Mouse (Mus musculus) liver, postnatal 0 days (tissue): ENCODE measurements at regions not wholly inside any gene's neighbourhood (a gene's known extent, or its start where the extent isn't known, plus 50 kb on each side); places are given as distances from the start of the nearest gene placed in this dataset.

Experiments used
- ATAC-seq: fragments of 200-750 bp; cut with Nextera tagmentation; 2 replicates; pipeline ENCODE4 v1.8.0; 2017; ENCODE audit warnings: mild to moderate bottlenecking, moderate library complexity
- DNase-seq: peaks from one replicate; pipeline ENCODE4 v3.0.0-alpha.2; 2016
- H3K27ac ChIP-seq: fragments of 300-500 bp; sonication (generic); 2 replicates; pipeline ENCODE4 v1.5.1; 2014; ENCODE audit warnings: antibody characterized with exemption, moderate library complexity, mild to moderate bottlenecking, low read depth
- H3K27me3 ChIP-seq: fragments of 300-500 bp; sonication (generic); 2 replicates; pipeline ENCODE4 v1.6.1; 2014; ENCODE audit warnings: low read length, control low read depth, mixed read lengths; ENCODE audit not compliant: insufficient read depth
- H3K36me3 ChIP-seq: fragments of 300-500 bp; sonication (generic); replicated peaks from 2 replicates; pipeline ENCODE4 v1.6.1; 2014; ENCODE audit warnings: mild to moderate bottlenecking, control low read depth, low read length, moderate library complexity, mixed read lengths; ENCODE audit not compliant: insufficient read depth
- H3K4me1 ChIP-seq: fragments of 300-500 bp; sonication (generic); 2 replicates; pipeline ENCODE4 v1.6.1; 2014; ENCODE audit warnings: antibody characterized with exemption, mild to moderate bottlenecking, control low read depth; ENCODE audit not compliant: insufficient read depth
- H3K4me2 ChIP-seq: fragments of 300-500 bp; sonication (generic); 2 replicates; pipeline ENCODE4 v1.6.1; 2014; ENCODE audit warnings: low read depth, mild to moderate bottlenecking, low read length, moderate library complexity, mixed read lengths
- H3K4me3 ChIP-seq: fragments of 300-500 bp; sonication (generic); 2 replicates; pipeline ENCODE4 v1.5.1; 2014; ENCODE audit warnings: low read depth, low read length
- H3K9ac ChIP-seq: fragments of 300-500 bp; sonication (generic); replicated peaks from 2 replicates; pipeline ENCODE4 v1.6.1; 2014; ENCODE audit warnings: mild to moderate bottlenecking, moderate library complexity
- H3K9me3 ChIP-seq: fragments of 300-500 bp; sonication (generic); 2 replicates; pipeline ENCODE4 v1.6.1; 2016; ENCODE audit warnings: mild to moderate bottlenecking, control low read depth, low read length, mixed read lengths
- CTCF ChIP-seq: sonication (generic); IDR thresholded peaks from 2 replicates; pipeline ENCODE4 v1.5.1; 2016; ENCODE audit warnings: antibody characterized with exemption, low read depth
- EP300 ChIP-seq: IDR thresholded peaks from 2 replicates; pipeline ENCODE4 v1.6.1; 2016; ENCODE audit warnings: antibody characterized with exemption, low read depth, mild to moderate bottlenecking
- WGBS: fragments of 180-500 bp; shearing (Covaris S2); extraction: QIAGEN DNeasy Blood & Tissue Kit; methylation state at CpG from one replicate; pipeline ENCODE4 v1.1.7; 2014; ENCODE audit not compliant: insufficient replicate concordance; 5-methylcytosine and 5-hydroxymethylcytosine counted together

- H3K4me1 ChIP-seq, result no peaks in the 10 kb centered on the region
- no peaks in the 10 kb centered on the region for H3K36me3 ChIP-seq
- ATAC-seq (no peak), DNase-seq (no peak)
- H3K27ac ChIP-seq, result no peak overlapping the region
- H3K27me3 ChIP-seq, result no peaks in the 10 kb centered on the region
- no peak overlapping the region for H3K4me3 ChIP-seq
- H3K9ac ChIP-seq, result no peak overlapping the region
- WGBS, result 76% methylated on average over 12 of the region's 12 CpGs
- no peak for TF ChIP-seq EP300
- no peak for TF ChIP-seq CTCF
- no peaks in the 10 kb centered on the region for H3K9me3 ChIP-seq
- no peak overlapping the region for H3K4me2 ChIP-seq
Measured at GRCm38 (mm10) chr11:114336839-114337484, 270.1 kb upstream of the Sdk2 start.

DNA sequence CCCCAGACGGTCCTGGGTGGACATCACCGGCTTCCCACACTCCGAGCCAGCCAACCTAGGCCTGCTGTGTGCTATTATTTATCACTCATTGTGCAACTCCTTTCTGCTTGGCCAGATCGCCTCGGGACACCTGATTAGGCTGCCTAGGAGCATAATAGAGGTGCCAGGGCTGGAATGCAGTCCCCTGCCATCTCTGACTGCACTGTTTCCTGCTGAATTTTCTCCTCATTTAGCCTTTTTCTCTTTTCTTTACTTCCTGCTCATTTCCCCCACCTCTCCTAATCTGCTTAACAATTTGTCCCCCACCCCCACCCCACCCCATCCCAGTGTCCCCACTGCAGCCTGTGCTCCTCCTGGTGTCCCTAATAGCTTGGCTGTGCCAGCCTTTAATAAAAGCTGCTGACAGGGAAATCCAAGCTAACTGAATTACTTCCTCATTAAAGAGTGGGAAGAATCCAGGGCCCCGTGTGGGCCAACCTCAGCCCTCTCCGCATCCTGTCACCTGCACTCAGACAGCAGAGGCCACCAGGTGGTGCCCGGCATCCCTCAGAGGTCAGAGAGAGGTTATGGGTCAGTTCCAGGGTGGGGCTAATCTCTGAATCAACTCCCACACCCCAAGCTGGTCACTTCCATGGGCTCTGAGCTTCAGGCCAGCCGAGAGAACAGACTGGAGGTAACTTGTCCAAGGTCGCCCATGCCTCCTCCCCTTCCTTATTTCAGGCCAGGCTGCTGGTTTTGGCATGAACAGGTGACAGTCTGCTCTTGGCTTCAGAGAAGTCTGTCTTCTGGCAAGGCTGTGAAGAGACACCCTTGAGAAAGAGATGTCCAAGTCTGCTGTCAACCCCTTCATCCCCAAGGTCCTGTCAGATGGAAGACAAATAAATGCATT is 269.3 kb upstream of the Sdk2 start:
- no peak overlapping the region for H3K4me3 ChIP-seq
- H3K9me3 ChIP-seq, result no peaks in the 10 kb centered on the region

GRCm38 (mm10) chr11:114331579-114332150 is 264.8 kb upstream of the Sdk2 start:
- DNase-seq (no peak), ATAC-seq (no peak)
- Histone ChIP-seq H3K36me3 (no peaks in the 10 kb centered on the region), H3K4me1 (no peaks in the 10 kb centered on the region), H3K4me3 (no peak overlapping the region), H3K9ac (no peak overlapping the region), H3K27me3 (no peaks in the 10 kb centered on the region), H3K27ac (no peak overlapping the region), H3K9me3 (no peaks in the 10 kb centered on the region), H3K4me2 (no peak overlapping the region)
- WGBS, result 64% methylated on average over 5 of the region's 5 CpGs
- TF ChIP-seq EP300 (no peak), CTCF (no peak)

More for the DNA sequence above, 269.3 kb upstream of the Sdk2 start:
- ATAC-seq (no peak), DNase-seq (no peak)
- H3K27me3 ChIP-seq, result no peaks in the 10 kb centered on the region
- TF ChIP-seq CTCF (no peak), EP300 (no peak)
- H3K4me2 ChIP-seq, result no peak overlapping the region
- H3K27ac ChIP-seq, result no peak overlapping the region
- H3K36me3 ChIP-seq, result no peaks in the 10 kb centered on the region
- no peaks in the 10 kb centered on the region for H3K4me1 ChIP-seq
- 54% methylated on average over 10 of the region's 10 CpGs for WGBS
- H3K9ac ChIP-seq, result no peak overlapping the region

- Histone ChIP-seq H3K27ac (no peak overlapping the region), H3K4me2 (no peak overlapping the region), H3K9me3 (no peaks in the 10 kb centered on the region), H3K36me3 (no peaks in the 10 kb centered on the region), H3K4me3 (no peak overlapping the region), H3K9ac (no peak overlapping the region), H3K27me3 (no peaks in the 10 kb centered on the region), H3K4me1 (no peaks in the 10 kb centered on the region)
- no peak for TF ChIP-seq EP300
- no peak for TF ChIP-seq CTCF
- WGBS, result 81% methylated on average over 5 of the region's 5 CpGs
- DNase-seq (no peak), ATAC-seq (no peak)
Measured at GRCm38 (mm10) chr11:114330316-114330715, 263.5 kb upstream of the Sdk2 start.

GRCm38 (mm10) chr11:114322627-114323026 is 255.8 kb upstream of the Sdk2 start:
- no peak overlapping the region for H3K9ac ChIP-seq
- DNase-seq (no peak), ATAC-seq (peak; percentile 36)
- H3K4me2 ChIP-seq, result no peak overlapping the region
- no peak overlapping the region for H3K27ac ChIP-seq
- no peaks in the 10 kb centered on the region for H3K4me1 ChIP-seq
- WGBS, result 28% methylated on average over 4 of the region's 4 CpGs
- no peaks in the 10 kb centered on the region for H3K27me3 ChIP-seq
- TF ChIP-seq CTCF (no peak), EP300 (no peak)
- H3K9me3 ChIP-seq, result no peaks in the 10 kb centered on the region
- H3K4me3 ChIP-seq, result no peak overlapping the region
- no peaks in the 10 kb centered on the region for H3K36me3 ChIP-seq

GRCm38 (mm10) chr11:114321974-114322373 is 255.1 kb upstream of the Sdk2 start:
- Histone ChIP-seq H3K36me3 (no peaks in the 10 kb centered on the region), H3K27me3 (no peaks in the 10 kb centered on the region), H3K4me2 (no peak overlapping the region), H3K9ac (no peak overlapping the region), H3K4me1 (no peaks in the 10 kb centered on the region), H3K4me3 (no peak overlapping the region), H3K9me3 (no peaks in the 10 kb centered on the region), H3K27ac (no peak overlapping the region)
- TF ChIP-seq EP300, result no peak
- TF ChIP-seq CTCF, result no peak
- ATAC-seq (no peak), DNase-seq (no peak)
- WGBS, result 70% methylated on average over 12 of the region's 12 CpGs
